Mouse (Mus musculus): ENCODE results near the gene Fem1b. TPM values are rescaled to one million over a fixed set of nuclear protein-coding genes. Genes with fewer than 3 reads are reported as not detected.

Fem1b gene
- polyA plus RNA-seq, 1 experiment from 2014 or later, result 17.1 TPM

Other genes starting within 250 kb of the Fem1b start
- 1.4 and 2.2 TPM in 2 replicates for gene Itga11, start 134.1 kb downstream of the Fem1b start, polyA plus RNA-seq (2015; fragmentation: Nextera tagmentation; extraction: Ambion mirVana)
- 22.3 and 24.3 TPM in 2 replicates for gene Cln6, start 26.9 kb upstream of the Fem1b start, polyA plus RNA-seq (2015; fragmentation: Nextera tagmentation; extraction: Ambion mirVana)
- gene Calml4, start 46.1 kb upstream of the Fem1b start, polyA plus RNA-seq (2015; fragmentation: Nextera tagmentation; extraction: Ambion mirVana), result 55.5 and 58.4 TPM in 2 replicates
- gene Pias1, start 176.0 kb upstream of the Fem1b start, polyA plus RNA-seq (2015; fragmentation: Nextera tagmentation; extraction: Ambion mirVana), result 46.7 and 48.0 TPM in 2 replicates

Measured in stomach, embryonic 15.5 days (tissue).